Mouse (Mus musculus) CH12.LX (cell line): ENCODE results near the gene Slc16a13.

Source experiments
- CTCF ChIP-seq, 2 experiments: IDR thresholded peaks in 1 of 2; conservative IDR thresholded peaks in 1 of 2; 2 replicates each; pipeline ENCODE4 v1.5.1; 2011 to 2012; ENCODE audit warnings: low read depth in 2 of 2, low read length in 2 of 2, improper control_type of control experiment in 1 of 2, inconsistent platforms in 1 of 2, mild to moderate bottlenecking in 1 of 2, moderate library complexity in 1 of 2
- E2F4 ChIP-seq: IDR thresholded peaks from 2 replicates; pipeline ENCODE4 v1.6.1; 2011; ENCODE audit warnings: low read depth, low read length, improper control_type of control experiment; ENCODE audit not compliant: insufficient replicate concordance
- EP300 ChIP-seq: IDR thresholded peaks from 2 replicates; pipeline ENCODE4 v1.6.1; 2011; ENCODE audit warnings: low read length, improper control_type of control experiment
- JUND ChIP-seq: conservative IDR thresholded peaks from 2 replicates; pipeline ENCODE4 v1.6.1; 2011; ENCODE audit warnings: low read depth, low read length, improper control_type of control experiment
- MAFK ChIP-seq: IDR thresholded peaks from 2 replicates; pipeline ENCODE4 v1.6.1; 2011; ENCODE audit warnings: low read length, improper control_type of control experiment; ENCODE audit not compliant: insufficient replicate concordance
- POLR2AphosphoS2 ChIP-seq: IDR thresholded peaks from 2 replicates; pipeline ENCODE4 v1.6.1; 2011; ENCODE audit warnings: low read depth, low read length, improper control_type of control experiment
- TBP ChIP-seq: conservative IDR thresholded peaks from 2 replicates; pipeline ENCODE4 v1.6.1; 2011; ENCODE audit warnings: low read depth, low read length, improper control_type of control experiment
- ZMIZ1 ChIP-seq: IDR thresholded peaks from 2 replicates; pipeline ENCODE4 v1.6.1; 2012; ENCODE audit warnings: low read depth, mild to moderate bottlenecking, inconsistent platforms, low read length, improper control_type of control experiment

DNA sequence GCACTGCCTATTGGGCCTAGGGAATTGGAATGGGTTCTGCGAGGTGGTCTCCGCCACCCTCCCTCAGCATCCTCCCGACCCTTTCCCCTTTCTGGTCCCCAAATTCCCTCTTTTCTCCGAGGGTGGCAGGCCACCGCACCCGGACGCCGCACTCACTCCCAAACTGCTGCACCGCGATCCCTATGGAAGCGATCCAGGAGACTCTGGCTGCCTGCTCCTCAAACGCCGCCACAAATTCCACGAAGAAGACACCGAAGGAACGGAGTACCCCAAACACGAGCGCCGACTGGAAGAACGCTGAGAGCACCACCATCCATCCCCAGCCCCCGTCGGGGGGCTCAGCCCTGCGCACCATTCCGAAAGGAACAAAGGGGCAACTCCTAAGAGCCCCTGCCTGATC lies 541 bp downstream of the Slc16a13 start:
- TF ChIP-seq MAFK: no peak
- TF ChIP-seq TBP: no peak
- TF ChIP-seq CTCF (conservative IDR thresholded peaks at IDR 0.05 in 1 of 2, IDR thresholded peaks at IDR 0.05 in 1 of 2; ENCODE audit: low read depth in 2 of 2, low read length in 2 of 2): no peak
- TF ChIP-seq EP300: no peak
- no peak for TF ChIP-seq JUND
- no peak; the same call in 1 of the 2 replicates for TF ChIP-seq ZMIZ1
- no peak for TF ChIP-seq E2F4
- TF ChIP-seq POLR2AphosphoS2: no peak
